Mouse (Mus musculus): ENCODE measurements around the gene Gja5.

DNA sequence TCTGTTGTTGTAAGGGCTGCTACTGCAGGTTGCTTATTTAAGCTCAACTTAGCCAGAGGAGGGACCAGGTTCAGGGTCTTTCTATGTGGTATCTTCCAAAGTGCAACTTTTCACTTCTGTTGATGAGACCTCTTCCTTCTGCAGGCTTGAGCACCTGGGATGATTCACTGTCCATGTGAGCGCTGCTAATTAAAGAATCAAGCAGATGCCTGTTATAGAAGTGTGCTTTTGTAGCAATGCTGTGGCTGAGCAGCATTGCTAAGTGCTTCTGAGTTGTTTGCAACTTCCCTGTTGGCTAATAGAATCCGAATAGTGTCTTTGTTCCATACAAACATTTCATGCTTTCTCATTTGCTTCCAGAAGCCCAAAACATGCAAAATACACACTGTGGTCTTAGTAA is 34.2 kb upstream of the Gja5 start:
- TF ChIP-seq MAFK (IDR thresholded peaks at IDR 0.05; ENCODE audit: insufficient read depth, low read depth, low read length) (no peak), HCFC1 (IDR thresholded peaks at IDR 0.05; ENCODE audit: borderline replicate concordance, insufficient read depth, low read length) (no peak)
